Mouse (Mus musculus): Measurements from ENCODE around the gene Tti1. TPM values are rescaled to one million over a fixed set of nuclear protein-coding genes. Genes with fewer than 3 reads are reported as not detected.
"Not testable (repeated sequence)": the region's sequence is repeated elsewhere in the genome, so short reads cannot be mapped to it uniquely, and the experiment has no call there.

Tti1 gene
- polyA plus RNA-seq, 1 experiment from 2014 or later, result 39.3 TPM

- DNase-seq (ENCODE audit: low spot score), result peak; percentile 15
- ATAC-seq (replicated peaks; ENCODE audit: low FRiP score), result no peak
- Histone ChIP-seq H3K9ac (ENCODE audit: low read length) (no peak overlapping the region), H3K4me3 (ENCODE audit: low read depth, low read length) (no peak overlapping the region), H3K27me3 (ENCODE audit: control insufficient read depth, insufficient read depth, low read length) (no peaks in the 10 kb centered on the region), H3K4me1 (replicated peaks; ENCODE audit: control insufficient read depth, insufficient read depth, low read length) (no peaks in the 10 kb centered on the region), H3K4me2 (ENCODE audit: low read depth, low read length, severe bottlenecking) (no peak overlapping the region), H3K9me3 (ENCODE audit: control insufficient read depth, low read length) (no peaks in the 10 kb centered on the region), H3K27ac (ENCODE audit: low read depth, low read length) (no peak overlapping the region), H3K36me3 (ENCODE audit: control insufficient read depth, insufficient read depth, low read length) (peaks cover 2% of the 10 kb centered on the region; the same call in 1 of the 2 replicates)
Observed at GRCm38 (mm10) chr2:158066456-158066855, 38.2 kb upstream of the Tti1 start.

- Histone ChIP-seq H3K27me3 (ENCODE audit: control insufficient read depth, insufficient read depth, low read length) (no peaks in the 10 kb centered on the region), H3K4me2 (ENCODE audit: low read depth, low read length, severe bottlenecking) (no peak overlapping the region), H3K9me3 (ENCODE audit: control insufficient read depth, low read length) (no peaks in the 10 kb centered on the region), H3K4me3 (ENCODE audit: low read depth, low read length) (no peak overlapping the region), H3K36me3 (ENCODE audit: control insufficient read depth, insufficient read depth, low read length) (peaks cover 2% of the 10 kb centered on the region; the same call in 1 of the 2 replicates), H3K4me1 (replicated peaks; ENCODE audit: control insufficient read depth, insufficient read depth, low read length) (no peaks in the 10 kb centered on the region), H3K9ac (ENCODE audit: low read length) (no peak overlapping the region), H3K27ac (ENCODE audit: low read depth, low read length) (no peak overlapping the region)
- ATAC-seq (replicated peaks; ENCODE audit: low FRiP score) (no peak), DNase-seq (ENCODE audit: low spot score) (peak; percentile 25)
- 93% methylated on average over 5 of the region's 5 CpGs for WGBS
Observed at GRCm38 (mm10) chr2:158065064-158065463, 36.8 kb upstream of the Tti1 start.

GRCm38 (mm10) chr2:158064571-158065048, 36.4 kb upstream of the Tti1 start:
- H3K27ac ChIP-seq (ENCODE audit: low read depth, low read length), result no peak overlapping the region
- DNase-seq (ENCODE audit: low spot score) (peak; percentile 45), ATAC-seq (replicated peaks; ENCODE audit: low FRiP score) (no peak)
- no peak overlapping the region for H3K4me2 ChIP-seq (ENCODE audit: low read depth, low read length, severe bottlenecking)
- WGBS, result 74% methylated on average over 3 of the region's 3 CpGs
- H3K4me3 ChIP-seq (ENCODE audit: low read depth, low read length), result no peak overlapping the region
- H3K36me3 ChIP-seq (ENCODE audit: control insufficient read depth, insufficient read depth, low read length), result peaks cover 2% of the 10 kb centered on the region; the same call in 1 of the 2 replicates
- no peaks in the 10 kb centered on the region for H3K27me3 ChIP-seq (ENCODE audit: control insufficient read depth, insufficient read depth, low read length)
- H3K9me3 ChIP-seq (ENCODE audit: control insufficient read depth, low read length), result no peaks in the 10 kb centered on the region
- H3K9ac ChIP-seq (ENCODE audit: low read length), result no peak overlapping the region
- H3K4me1 ChIP-seq (replicated peaks; ENCODE audit: control insufficient read depth, insufficient read depth, low read length), result no peaks in the 10 kb centered on the region

GRCm38 (mm10) chr2:158063036-158063435, 34.8 kb upstream of the Tti1 start:
- no peaks in the 10 kb centered on the region for H3K4me1 ChIP-seq (replicated peaks; ENCODE audit: control insufficient read depth, insufficient read depth, low read length)
- WGBS, result 91% methylated on average over 3 of the region's 3 CpGs
- H3K4me2 ChIP-seq (ENCODE audit: low read depth, low read length, severe bottlenecking), result no peak overlapping the region
- H3K4me3 ChIP-seq (ENCODE audit: low read depth, low read length), result no peak overlapping the region
- no peak overlapping the region for H3K27ac ChIP-seq (ENCODE audit: low read depth, low read length)
- peaks cover 2% of the 10 kb centered on the region; the same call in 1 of the 2 replicates for H3K36me3 ChIP-seq (ENCODE audit: control insufficient read depth, insufficient read depth, low read length)
- no peaks in the 10 kb centered on the region for H3K27me3 ChIP-seq (ENCODE audit: control insufficient read depth, insufficient read depth, low read length)
- ATAC-seq (replicated peaks; ENCODE audit: low FRiP score) (no peak), DNase-seq (ENCODE audit: low spot score) (no peak)
- H3K9me3 ChIP-seq (ENCODE audit: control insufficient read depth, low read length), result no peaks in the 10 kb centered on the region
- H3K9ac ChIP-seq (ENCODE audit: low read length), result no peak overlapping the region

GRCm38 (mm10) chr2:158059666-158060105, 31.5 kb upstream of the Tti1 start:
- ATAC-seq (replicated peaks; ENCODE audit: low FRiP score) (no peak), DNase-seq (ENCODE audit: low spot score) (no peak)
- 87% methylated on average over 8 of the region's 8 CpGs for WGBS
- H3K9me3 ChIP-seq (ENCODE audit: control insufficient read depth, low read length), result no peaks in the 10 kb centered on the region
- no peak overlapping the region for H3K9ac ChIP-seq (ENCODE audit: low read length)
- no peaks in the 10 kb centered on the region for H3K27me3 ChIP-seq (ENCODE audit: control insufficient read depth, insufficient read depth, low read length)
- no peak overlapping the region for H3K27ac ChIP-seq (ENCODE audit: low read depth, low read length)
- no peaks in the 10 kb centered on the region for H3K4me1 ChIP-seq (replicated peaks; ENCODE audit: control insufficient read depth, insufficient read depth, low read length)
- no peak overlapping the region for H3K4me3 ChIP-seq (ENCODE audit: low read depth, low read length)
- no peaks in the 10 kb centered on the region; the same call in 1 of the 2 replicates for H3K36me3 ChIP-seq (ENCODE audit: control insufficient read depth, insufficient read depth, low read length)
- no peak overlapping the region for H3K4me2 ChIP-seq (ENCODE audit: low read depth, low read length, severe bottlenecking)

GRCm38 (mm10) chr2:158058534-158058933, 30.3 kb upstream of the Tti1 start:
- Histone ChIP-seq H3K4me1 (replicated peaks; ENCODE audit: control insufficient read depth, insufficient read depth, low read length) (no peaks in the 10 kb centered on the region), H3K9ac (ENCODE audit: low read length) (no peak overlapping the region), H3K27me3 (ENCODE audit: control insufficient read depth, insufficient read depth, low read length) (no peaks in the 10 kb centered on the region), H3K27ac (ENCODE audit: low read depth, low read length) (no peak overlapping the region), H3K36me3 (ENCODE audit: control insufficient read depth, insufficient read depth, low read length) (no peaks in the 10 kb centered on the region; the same call in 1 of the 2 replicates), H3K4me3 (ENCODE audit: low read depth, low read length) (no peak overlapping the region), H3K4me2 (ENCODE audit: low read depth, low read length, severe bottlenecking) (no peak overlapping the region), H3K9me3 (ENCODE audit: control insufficient read depth, low read length) (no peaks in the 10 kb centered on the region)
- ATAC-seq (replicated peaks; ENCODE audit: low FRiP score), result no peak
- DNase-seq (ENCODE audit: low spot score), result no peak
- WGBS, result 91% methylated on average over 10 of the region's 10 CpGs

GRCm38 (mm10) chr2:158057030-158057429, 28.8 kb upstream of the Tti1 start:
- no peak for ATAC-seq (replicated peaks; ENCODE audit: low FRiP score)
- Histone ChIP-seq H3K9ac (ENCODE audit: low read length) (no peak overlapping the region), H3K36me3 (ENCODE audit: control insufficient read depth, insufficient read depth, low read length) (no peaks in the 10 kb centered on the region; the same call in 1 of the 2 replicates), H3K4me1 (replicated peaks; ENCODE audit: control insufficient read depth, insufficient read depth, low read length) (no peaks in the 10 kb centered on the region), H3K4me2 (ENCODE audit: low read depth, low read length, severe bottlenecking) (no peak overlapping the region), H3K9me3 (ENCODE audit: control insufficient read depth, low read length) (no peaks in the 10 kb centered on the region), H3K27ac (ENCODE audit: low read depth, low read length) (no peak overlapping the region), H3K4me3 (ENCODE audit: low read depth, low read length) (no peak overlapping the region), H3K27me3 (ENCODE audit: control insufficient read depth, insufficient read depth, low read length) (no peaks in the 10 kb centered on the region)
- 91% methylated on average over 3 of the region's 3 CpGs for WGBS
- DNase-seq (ENCODE audit: low spot score), result no peak

GRCm38 (mm10) chr2:158055383-158055782, 27.1 kb upstream of the Tti1 start:
- H3K27me3 ChIP-seq (ENCODE audit: control insufficient read depth, insufficient read depth, low read length); H3K9me3 ChIP-seq (ENCODE audit: control insufficient read depth, low read length); DNase-seq (ENCODE audit: low spot score); H3K27ac ChIP-seq (ENCODE audit: low read depth, low read length); H3K4me2 ChIP-seq (ENCODE audit: low read depth, low read length, severe bottlenecking); H3K4me1 ChIP-seq (replicated peaks; ENCODE audit: control insufficient read depth, insufficient read depth, low read length); H3K9ac ChIP-seq (ENCODE audit: low read length); ATAC-seq (replicated peaks; ENCODE audit: low FRiP score); H3K4me3 ChIP-seq (ENCODE audit: low read depth, low read length); H3K36me3 ChIP-seq (ENCODE audit: control insufficient read depth, insufficient read depth, low read length): not testable (repeated sequence)
- WGBS, result 93% methylated on average over 8 of the region's 8 CpGs

GRCm38 (mm10) chr2:158054596-158054995, 26.4 kb upstream of the Tti1 start:
- Histone ChIP-seq H3K9me3 (ENCODE audit: control insufficient read depth, low read length) (no peaks in the 10 kb centered on the region), H3K27ac (ENCODE audit: low read depth, low read length) (no peak overlapping the region), H3K4me1 (replicated peaks; ENCODE audit: control insufficient read depth, insufficient read depth, low read length) (no peaks in the 10 kb centered on the region), H3K4me2 (ENCODE audit: low read depth, low read length, severe bottlenecking) (no peak overlapping the region), H3K4me3 (ENCODE audit: low read depth, low read length) (no peak overlapping the region), H3K9ac (ENCODE audit: low read length) (no peak overlapping the region), H3K27me3 (ENCODE audit: control insufficient read depth, insufficient read depth, low read length) (no peaks in the 10 kb centered on the region), H3K36me3 (ENCODE audit: control insufficient read depth, insufficient read depth, low read length) (peaks cover 3% of the 10 kb centered on the region; the same call in 1 of the 2 replicates)
- no peak for ATAC-seq (replicated peaks; ENCODE audit: low FRiP score)
- DNase-seq (ENCODE audit: low spot score), result no peak
- 89% methylated on average over 3 of the region's 3 CpGs for WGBS

All from forebrain, embryonic 11.5 days (tissue).